Mouse (Mus musculus) cerebral cortex, adult 2 months (tissue): ENCODE results near the gene Wdr49.

ENCODE experiments used
- WGBS: fragments of 180-500 bp; shearing (Covaris S2); methylation state at CpG from one replicate; pipeline ENCODE4 v1.1.7; 2018; 5-methylcytosine and 5-hydroxymethylcytosine counted together

Gene Wdr49

GRCm38 (mm10) chr3:75297758-75298111 lies 184.2 kb downstream of the Wdr49 start:
- WGBS: 10% methylated on average over 3 of the region's 3 CpGs

GRCm38 (mm10) chr3:75297026-75297757 lies 184.8 kb downstream of the Wdr49 start:
- WGBS: 22% methylated on average over 2 of the region's 2 CpGs

GRCm38 (mm10) chr3:75293243-75293642 lies 188.7 kb downstream of the Wdr49 start:
- WGBS: 84% methylated on average over 2 of the region's 2 CpGs

- WGBS: 85% methylated on average over 4 of the region's 4 CpGs
Observed at GRCm38 (mm10) chr3:75277455-75277854, 204.5 kb downstream of the Wdr49 start.

- 93% methylated on average over 3 of the region's 3 CpGs for WGBS
Observed at GRCm38 (mm10) chr3:75276522-75276921, 205.4 kb downstream of the Wdr49 start.

- WGBS: 83% methylated on average over 2 of the region's 2 CpGs
Observed at GRCm38 (mm10) chr3:75269978-75270377, 212.0 kb downstream of the Wdr49 start, which contains the start of gene Serpini2. Gene Serpini2 (minus strand): TSS chr3:75270078.
